Mouse (Mus musculus) small intestine, adult 2 months (tissue): ENCODE measurements around the gene Gm9195. TPM values are rescaled to one million over a fixed set of nuclear protein-coding genes. Genes with fewer than 3 reads are reported as not detected.
A peak's percentile ranks its signal among the peaks of the same experiment; 100 is the strongest.

Experiments
- H3K27ac ChIP-seq: fragments of 200-500 bp; 2 replicates; pipeline ENCODE4 v1.5.1; 2012; ENCODE audit warnings: low read depth, low read length, control low read depth, inconsistent platforms; ENCODE audit not compliant: insufficient read depth
- H3K27me3 ChIP-seq: fragments of 200-500 bp; 2 replicates; pipeline ENCODE4 v1.6.1; 2012; ENCODE audit warnings: mild to moderate bottlenecking, moderate library complexity, low read length, inconsistent platforms; ENCODE audit not compliant: control insufficient read depth, insufficient read depth
- H3K36me3 ChIP-seq: fragments of 200-500 bp; 2 replicates; pipeline ENCODE4 v1.6.1; 2012; ENCODE audit warnings: mild to moderate bottlenecking, low read length, control low read depth, inconsistent platforms; ENCODE audit not compliant: control insufficient read depth, insufficient read depth
- H3K4me1 ChIP-seq: fragments of 200-500 bp; 2 replicates; pipeline ENCODE4 v1.6.1; 2012; ENCODE audit warnings: low read length, inconsistent platforms, mixed read lengths; ENCODE audit not compliant: control insufficient read depth, insufficient read depth, insufficient read length
- H3K4me3 ChIP-seq: fragments of 200-500 bp; 2 replicates; pipeline ENCODE4 v1.5.1; 2012; ENCODE audit warnings: low read depth, mild to moderate bottlenecking, control low read depth, inconsistent platforms, low read length, moderate library complexity
- CTCF ChIP-seq: fragments of 200-500 bp; IDR thresholded peaks from 2 replicates; pipeline ENCODE4 v1.5.1; 2012; ENCODE audit warnings: low read depth, mild to moderate bottlenecking, control low read depth, inconsistent platforms, low read length, moderate library complexity, mixed read lengths; ENCODE audit not compliant: insufficient replicate concordance, insufficient read length; ENCODE audit errors: extremely low read depth
- POLR2A ChIP-seq: fragments of 200-500 bp; IDR thresholded peaks from 2 replicates; pipeline ENCODE4 v1.6.1; 2012; ENCODE audit warnings: low read depth, mild to moderate bottlenecking, control low read depth, inconsistent platforms, low read length, moderate library complexity
- WGBS: fragments of 180-500 bp; shearing (Covaris S2); methylation state at CpG from one replicate; pipeline ENCODE4 v1.1.7; 2018; 5-methylcytosine and 5-hydroxymethylcytosine counted together
- polyA plus RNA-seq: library from polyadenylated mRNA; depleted of rRNA; stranded (reverse); fragments of >200 nt; gene quantifications from 2 replicates; pipeline ENCODE4 v1.2.3, GENCODE M21; 2012

Gene Gm9195
- polyA plus RNA-seq, 1 experiment, result 0.01 TPM

- Histone ChIP-seq H3K27me3 (no peaks in the 10 kb centered on the region), H3K27ac (no peak overlapping the region), H3K36me3 (no peaks in the 10 kb centered on the region), H3K4me3 (no peak overlapping the region), H3K4me1 (no peaks in the 10 kb centered on the region)
- WGBS, result 24% methylated on average over 5 of the region's 5 CpGs
- TF ChIP-seq CTCF (peak; percentile 37; the same call in 1 of the 2 replicates), POLR2A (no peak)
Observed at GRCm38 (mm10) chr14:72516376-72516775, 24.7 kb upstream of the Gm9195 start.

DNA sequence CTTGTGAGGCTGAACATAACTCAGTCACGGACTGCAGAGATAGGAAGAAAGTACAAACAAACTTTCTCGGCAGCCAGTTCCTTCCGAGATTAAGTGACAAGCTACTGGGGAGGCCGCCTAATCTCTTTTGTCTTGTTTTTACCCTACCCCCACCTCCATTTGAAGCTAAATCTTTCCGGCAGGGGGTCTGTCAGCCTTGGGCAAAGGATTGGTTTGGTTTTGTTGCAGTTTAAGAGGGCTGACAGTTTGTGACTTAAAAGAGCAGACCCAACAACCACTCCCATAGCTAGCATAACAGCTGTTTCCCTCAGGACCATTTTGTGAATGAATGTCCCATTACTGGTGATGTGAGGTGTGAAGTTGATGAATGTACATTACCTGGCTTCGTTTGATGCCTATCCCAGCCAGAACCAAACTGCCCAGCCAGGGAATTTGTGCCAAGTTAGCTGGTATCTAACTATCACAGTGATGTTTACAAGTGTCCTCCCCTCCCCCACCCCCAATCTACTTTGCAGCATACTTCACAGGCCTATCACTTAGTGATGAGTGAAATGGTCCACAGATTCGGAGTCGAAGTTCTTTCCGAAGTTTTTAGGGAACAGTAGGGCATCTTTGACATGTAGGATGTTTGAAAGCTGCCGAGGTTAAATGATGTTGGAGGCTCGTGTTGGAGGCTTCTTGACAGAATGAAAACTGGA lies 15.2 kb upstream of the Gm9195 start:
- H3K27ac ChIP-seq, result no peak overlapping the region
- peaks cover 2% of the 10 kb centered on the region; the same call in 1 of the 2 replicates for H3K4me1 ChIP-seq
- TF ChIP-seq POLR2A (no peak), CTCF (no peak)
- 31% methylated on average over 11 of the region's 11 CpGs for WGBS
- H3K36me3 ChIP-seq, result no peaks in the 10 kb centered on the region
- peak overlapping the region; percentile 29; the same call in 1 of the 2 replicates for H3K4me3 ChIP-seq
- no peaks in the 10 kb centered on the region for H3K27me3 ChIP-seq

DNA sequence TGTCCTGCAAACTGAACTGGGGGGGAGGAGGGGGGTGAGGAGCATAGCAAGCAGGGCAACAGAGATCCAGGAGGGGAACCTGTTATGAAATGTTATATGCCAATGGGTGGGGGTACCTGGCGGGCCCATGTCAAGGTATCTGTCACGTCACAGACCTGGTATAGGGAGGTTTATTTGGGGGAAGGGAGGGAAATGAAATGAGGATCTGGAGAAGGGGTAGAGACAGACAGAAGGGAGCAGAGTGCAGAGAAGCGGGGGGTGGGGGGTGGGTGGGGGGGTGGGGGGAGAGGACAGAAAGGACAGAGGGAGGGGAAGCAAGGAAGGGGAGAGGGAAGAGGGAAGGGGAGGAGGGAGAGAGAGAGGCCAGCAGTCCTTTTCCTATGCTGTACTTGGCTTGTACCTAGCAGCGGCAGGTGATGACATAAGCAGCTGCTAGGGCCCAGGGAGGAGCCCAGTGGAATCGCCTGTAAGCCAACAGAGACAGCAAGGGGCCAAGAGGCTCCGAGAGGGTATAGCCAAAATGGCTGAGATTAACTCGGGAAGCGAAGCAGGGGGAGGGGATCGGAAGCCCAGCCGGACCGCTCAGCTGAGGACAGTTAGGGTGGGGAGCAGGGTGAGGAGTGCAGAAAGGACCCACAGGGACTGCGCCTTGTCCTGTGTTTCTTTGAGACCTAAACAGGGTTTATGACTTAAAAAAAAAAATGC lies 14.5 kb upstream of the Gm9195 start:
- Histone ChIP-seq H3K4me3 (peak overlapping the region; percentile 29), H3K4me1 (peaks cover 2% of the 10 kb centered on the region; the same call in 1 of the 2 replicates), H3K36me3 (no peaks in the 10 kb centered on the region), H3K27ac (no peak overlapping the region), H3K27me3 (no peaks in the 10 kb centered on the region)
- 14% methylated on average over 12 of the region's 12 CpGs for WGBS
- TF ChIP-seq CTCF (no peak), POLR2A (no peak)

DNA sequence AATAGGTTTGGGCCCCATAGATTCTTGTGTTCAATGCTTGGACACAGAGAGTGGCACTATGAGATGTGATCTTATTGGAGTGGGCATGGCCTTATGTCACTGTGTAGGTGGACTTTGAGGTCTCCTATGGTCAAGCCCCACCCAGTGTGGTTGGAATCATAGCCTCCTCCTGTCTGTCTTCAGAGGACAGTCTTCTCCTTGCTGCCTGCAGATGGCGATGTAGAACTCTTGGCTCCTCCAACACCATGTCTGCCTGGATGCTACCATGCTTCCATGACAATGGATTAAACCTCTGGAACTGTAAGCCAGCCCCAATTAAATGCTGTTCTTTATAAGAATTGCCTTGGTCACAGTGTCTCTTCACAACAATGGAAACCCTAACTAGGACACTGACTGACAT lies 13.3 kb upstream of the Gm9195 start:
- no peak overlapping the region for H3K27ac ChIP-seq
- no peaks in the 10 kb centered on the region for H3K36me3 ChIP-seq
- TF ChIP-seq POLR2A (no peak), CTCF (no peak)
- H3K27me3 ChIP-seq, result no peaks in the 10 kb centered on the region
- H3K4me1 ChIP-seq, result peaks cover 2% of the 10 kb centered on the region; the same call in 1 of the 2 replicates
- no peak overlapping the region for H3K4me3 ChIP-seq
- WGBS, result 97% methylated on average over 1 of the region's 1 CpGs

GRCm38 (mm10) chr14:72503241-72503640 lies 11.6 kb upstream of the Gm9195 start:
- TF ChIP-seq POLR2A (no peak), CTCF (no peak)
- no peaks in the 10 kb centered on the region for H3K27me3 ChIP-seq
- 54% methylated on average over 6 of the region's 6 CpGs for WGBS
- no peak overlapping the region for H3K27ac ChIP-seq
- H3K4me1 ChIP-seq, result peaks cover 2% of the 10 kb centered on the region; the same call in 1 of the 2 replicates
- no peaks in the 10 kb centered on the region for H3K36me3 ChIP-seq
- no peak overlapping the region for H3K4me3 ChIP-seq

DNA sequence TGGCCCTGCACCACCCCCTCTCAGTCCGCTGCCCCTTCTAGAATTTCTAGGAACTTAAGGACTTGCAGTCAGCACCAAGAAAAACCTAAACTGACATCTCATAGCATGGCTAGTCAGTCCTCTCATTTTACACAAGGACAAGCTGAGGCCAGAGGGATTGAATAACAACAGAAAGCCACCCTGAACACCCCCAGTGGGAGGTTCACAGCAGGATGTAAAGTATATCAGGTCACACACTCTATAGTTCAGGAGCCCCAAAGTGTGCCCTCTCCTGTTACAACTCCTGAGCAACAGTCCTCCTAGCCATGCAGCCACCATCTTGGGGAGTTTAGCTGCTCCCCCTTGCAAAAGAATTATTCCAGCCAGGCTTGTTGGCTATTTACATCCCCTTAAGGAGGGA lies 2.1 kb upstream of the Gm9195 start:
- H3K4me1 ChIP-seq, result no peaks in the 10 kb centered on the region
- no peaks in the 10 kb centered on the region for H3K36me3 ChIP-seq
- no peak overlapping the region for H3K27ac ChIP-seq
- 90% methylated on average over 1 of the region's 1 CpGs for WGBS
- H3K27me3 ChIP-seq, result no peaks in the 10 kb centered on the region
- no peak for TF ChIP-seq POLR2A
- no peak for TF ChIP-seq CTCF
- H3K4me3 ChIP-seq, result no peak overlapping the region

DNA sequence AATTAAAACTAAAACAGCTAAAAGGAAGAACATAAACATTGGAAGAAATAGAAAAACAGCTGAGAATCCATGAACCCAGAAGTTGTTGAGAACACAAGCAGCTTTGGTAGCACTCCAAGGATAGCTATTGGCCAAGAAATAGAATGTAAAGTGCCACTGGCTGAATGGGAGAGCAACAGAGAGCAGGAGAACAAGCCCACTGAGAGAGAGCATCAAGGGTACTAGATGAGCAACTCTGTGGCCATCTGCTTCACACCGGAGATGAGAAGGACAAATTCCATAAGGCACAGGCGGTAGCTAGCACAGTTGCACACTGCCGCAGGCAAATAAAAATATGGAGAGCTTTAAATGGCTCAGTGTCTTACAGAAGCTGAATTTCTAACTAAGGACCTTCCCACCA lies 1.3 kb downstream of the Gm9195 start:
- 93% methylated on average over 3 of the region's 3 CpGs for WGBS
- Histone ChIP-seq H3K27ac (no peak overlapping the region), H3K36me3 (no peaks in the 10 kb centered on the region), H3K27me3 (no peaks in the 10 kb centered on the region), H3K4me1 (no peaks in the 10 kb centered on the region), H3K4me3 (no peak overlapping the region)
- no peak for TF ChIP-seq CTCF
- TF ChIP-seq POLR2A, result no peak
